Comparison of ENCODE assay signal across 30 mouse cellular contexts in the genomic region with DNA sequence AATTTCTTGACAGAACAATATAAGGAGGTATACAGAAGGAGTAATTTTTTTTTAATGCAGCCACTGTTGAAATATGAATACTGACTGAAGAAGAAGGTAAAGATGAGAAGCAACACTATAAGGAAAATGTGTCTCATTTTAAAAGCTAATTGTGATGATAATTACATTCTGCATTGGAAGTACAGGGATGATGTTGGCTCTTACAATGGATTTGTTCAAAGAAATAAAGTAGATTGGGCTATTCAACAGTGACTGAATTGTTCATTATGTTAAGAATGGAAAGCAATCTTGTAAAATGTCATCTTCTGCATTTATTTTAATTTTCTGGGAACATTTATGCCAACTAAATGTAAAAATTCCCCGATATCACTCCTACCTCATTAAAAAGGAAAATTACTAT.
"Had no signal": no experiment of that assay in that cellular context is flagged by ENCODE, and none has a peak within 500 bp of the region (broad histone marks: within the 10 kb centered on the region; RNA-seq: fewer than 3 reads in every experiment).

No protein-coding gene starts in this region.

- H3K36me3 ChIP-seq: heart, embryonic 13.5 days; heart, embryonic 15.5 days; hindbrain, embryonic 10.5 days; hindbrain, embryonic 12.5 days; intestine, embryonic 15.5 days; limb, embryonic 10.5 days; limb, embryonic 12.5 days; liver, embryonic 13.5 days; liver, embryonic 15.5 days had no signal

- H3K4me2 ChIP-seq: heart, embryonic 11.5 days; heart, embryonic 13.5 days; heart, embryonic 15.5 days; hindbrain, embryonic 12.5 days; hindbrain, embryonic 14.5 days; intestine, embryonic 15.5 days; limb, embryonic 12.5 days; liver, embryonic 11.5 days; liver, embryonic 13.5 days; liver, embryonic 15.5 days had no signal

- H3K27ac ChIP-seq: heart, adult 2 months; heart, embryonic 13.5 days; heart, embryonic 15.5 days; hindbrain, embryonic 10.5 days; hindbrain, embryonic 12.5 days; hindbrain, embryonic 14.5 days; intestine, embryonic 15.5 days; layer of hippocampus, adult 2 months; left cerebral cortex, adult 2 months; limb, embryonic 10.5 days; limb, embryonic 12.5 days; liver, embryonic 13.5 days; liver, embryonic 15.5 days had no signal

- H3K9me3 ChIP-seq: heart, embryonic 13.5 days; heart, embryonic 15.5 days; hindbrain, embryonic 10.5 days; hindbrain, embryonic 12.5 days; intestine, embryonic 15.5 days; limb, embryonic 10.5 days; limb, embryonic 12.5 days; liver, embryonic 13.5 days; liver, embryonic 15.5 days had no signal

- H3K9ac ChIP-seq: heart, embryonic 13.5 days; heart, embryonic 15.5 days; hindbrain, embryonic 12.5 days; hindbrain, embryonic 14.5 days; intestine, embryonic 15.5 days; limb, embryonic 12.5 days; liver, embryonic 13.5 days; liver, embryonic 15.5 days; liver, postnatal 0 days had no signal

- H3K4me3 ChIP-seq: heart, adult 2 months; heart, embryonic 13.5 days; heart, embryonic 15.5 days; hindbrain, embryonic 10.5 days; hindbrain, embryonic 12.5 days; intestine, embryonic 15.5 days; layer of hippocampus, adult 2 months; left cerebral cortex, adult 2 months; limb, embryonic 10.5 days; limb, embryonic 12.5 days; liver, embryonic 13.5 days; liver, embryonic 15.5 days had no signal

- ATAC-seq: hindbrain, embryonic 16.5 days; inflammation-experienced regulatory T-cells, adult 6 months; intestine, embryonic 15.5 days; intestine, postnatal 0 days; liver, postnatal 0 days had no signal

- H3K4me1 ChIP-seq: heart, embryonic 13.5 days; heart, embryonic 15.5 days; hindbrain, embryonic 10.5 days; hindbrain, embryonic 12.5 days; intestine, embryonic 15.5 days; limb, embryonic 10.5 days; limb, embryonic 12.5 days; liver, embryonic 13.5 days; liver, embryonic 15.5 days had no signal

- H3K27me3 ChIP-seq: heart, embryonic 13.5 days; heart, embryonic 15.5 days; hindbrain, embryonic 12.5 days; intestine, embryonic 15.5 days; limb, embryonic 12.5 days; liver, embryonic 13.5 days; liver, embryonic 15.5 days had no signal

- DNase-seq: gastrocnemius, postnatal 14 days; gastrocnemius, postnatal 36 days; heart, adult 11 months; heart, adult 2 months; heart, postnatal 14 days; heart, postnatal 4 days; kidney, adult 18-20 months; kidney, adult 8-10 months; kidney, postnatal 10 days; kidney, postnatal 25 days; kidney, postnatal 4 days; liver; liver, embryonic 13.5 days; liver, postnatal 0 days had no signal
